Mouse (Mus musculus): ENCODE data around the gene Ccnd3. TPM values are rescaled to one million over a fixed set of nuclear protein-coding genes. Genes with fewer than 3 reads are reported as not detected.
"Not testable (repeated sequence)": the region's sequence is repeated elsewhere in the genome, so short reads cannot be mapped to it uniquely, and the experiment has no call there.

The Ccnd3 gene
- total RNA-seq, 4 experiments from 2014 or later = 28.2 to 33.4 (median 30.8) TPM

- DNase-seq (ENCODE audit: low spot score in 2 of 2) = no peak
Observed at GRCm38 (mm10) chr17:47593854-47594182, 89.0 kb downstream of the Ccnd3 start.

GRCm38 (mm10) chr17:47594183-47594968, 89.5 kb downstream of the Ccnd3 start:
- no peak for DNase-seq (ENCODE audit: low spot score in 2 of 2)

GRCm38 (mm10) chr17:47594969-47595247, 90.1 kb downstream of the Ccnd3 start:
- DNase-seq (ENCODE audit: low spot score in 2 of 2) = no peak

- no peak for DNase-seq (ENCODE audit: low spot score in 2 of 2)
Observed at GRCm38 (mm10) chr17:47595248-47596161, 90.7 kb downstream of the Ccnd3 start.

- DNase-seq (ENCODE audit: low spot score in 2 of 2) = no peak
Observed at GRCm38 (mm10) chr17:47596162-47596838, 91.4 kb downstream of the Ccnd3 start.

GRCm38 (mm10) chr17:47596839-47597164, 92.0 kb downstream of the Ccnd3 start:
- no peak for DNase-seq (ENCODE audit: low spot score in 2 of 2)

GRCm38 (mm10) chr17:47597261-47597660, 92.4 kb downstream of the Ccnd3 start:
- no peak for DNase-seq (ENCODE audit: low spot score in 2 of 2)

GRCm38 (mm10) chr17:47597838-47598579, 93.2 kb downstream of the Ccnd3 start:
- no peak for DNase-seq (ENCODE audit: low spot score in 2 of 2)

- not testable (repeated sequence) for DNase-seq (ENCODE audit: low spot score in 2 of 2)
Observed at GRCm38 (mm10) chr17:47598580-47599304, 93.9 kb downstream of the Ccnd3 start.

GRCm38 (mm10) chr17:47599511-47600297, 94.9 kb downstream of the Ccnd3 start:
- DNase-seq (ENCODE audit: low spot score in 2 of 2) = no peak

- DNase-seq (ENCODE audit: low spot score in 2 of 2) = no peak
Observed at GRCm38 (mm10) chr17:47600601-47601388, 95.9 kb downstream of the Ccnd3 start.

GRCm38 (mm10) chr17:47601389-47601755, 96.5 kb downstream of the Ccnd3 start:
- no peak for DNase-seq (ENCODE audit: low spot score in 2 of 2)

GRCm38 (mm10) chr17:47602289-47602688, 97.4 kb downstream of the Ccnd3 start:
- no peak for DNase-seq (ENCODE audit: low spot score in 2 of 2)

- DNase-seq (ENCODE audit: low spot score in 2 of 2) = no peak
Observed at GRCm38 (mm10) chr17:47606220-47606619, 101.4 kb downstream of the Ccnd3 start.

- no peak for DNase-seq (ENCODE audit: low spot score in 2 of 2)
Observed at GRCm38 (mm10) chr17:47609182-47609581, 104.3 kb downstream of the Ccnd3 start.

- peak; percentile 94 to 96 for DNase-seq (ENCODE audit: low spot score in 2 of 2)
Observed at GRCm38 (mm10) chr17:47610849-47611660, 106.2 kb downstream of the Ccnd3 start, which contains the start of the genes Bysl, Med20 and Gm20517. Gene Bysl, minus strand, starts transcription at chr17:47611492. Gene Med20, plus strand, starts transcription at chr17:47611582. Gene Gm20517, plus strand, starts transcription at chr17:47611589.

GRCm38 (mm10) chr17:47611661-47611982, 106.8 kb downstream of the Ccnd3 start:
- DNase-seq (ENCODE audit: low spot score in 2 of 2) = no peak

GRCm38 (mm10) chr17:47614018-47614417, 109.2 kb downstream of the Ccnd3 start:
- no peak for DNase-seq (ENCODE audit: low spot score in 2 of 2)

All from left cerebral cortex, adult 8-10 months (tissue).